Mouse (Mus musculus) left cerebral cortex, adult 8-10 months (tissue): ENCODE measurements around the gene Mmaa. TPM values are rescaled to one million over a fixed set of nuclear protein-coding genes. Genes with fewer than 3 reads are reported as not detected.

ENCODE experiments used
- DNase-seq, 2 experiments: peaks; one replicate each; pipeline ENCODE4 v3.0.0; 2022; ENCODE audit warnings: low spot score in 2 of 2
- total RNA-seq, 4 experiments: library from RNA; stranded (reverse); gene quantifications; 2 replicates each; pipeline ENCODE4 v1.2.4; 2022

The Mmaa gene
- total RNA-seq, 4 experiments from 2014 or later = 20.1 to 23.6 (median 22.1) TPM

DNA sequence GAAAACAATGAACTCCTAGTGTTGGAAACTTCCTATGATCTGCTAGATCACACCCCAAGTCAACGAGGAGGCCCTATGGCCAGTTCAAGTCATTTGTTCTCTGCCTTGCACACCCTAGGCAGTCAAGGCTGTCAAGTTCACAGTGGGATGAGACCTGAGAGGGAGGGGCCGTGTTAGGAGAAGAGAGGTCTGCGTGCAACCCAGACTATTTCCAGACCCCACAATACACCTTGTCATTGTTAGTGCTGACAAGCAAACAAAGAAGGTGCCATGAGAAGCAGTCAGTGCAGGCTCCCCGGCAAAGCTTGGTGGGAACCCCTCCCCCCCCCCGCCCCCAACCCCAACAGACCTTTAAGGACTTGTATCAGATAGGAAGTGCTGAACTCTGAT is 72.0 kb downstream of the Mmaa start:
- DNase-seq = no peak

DNA sequence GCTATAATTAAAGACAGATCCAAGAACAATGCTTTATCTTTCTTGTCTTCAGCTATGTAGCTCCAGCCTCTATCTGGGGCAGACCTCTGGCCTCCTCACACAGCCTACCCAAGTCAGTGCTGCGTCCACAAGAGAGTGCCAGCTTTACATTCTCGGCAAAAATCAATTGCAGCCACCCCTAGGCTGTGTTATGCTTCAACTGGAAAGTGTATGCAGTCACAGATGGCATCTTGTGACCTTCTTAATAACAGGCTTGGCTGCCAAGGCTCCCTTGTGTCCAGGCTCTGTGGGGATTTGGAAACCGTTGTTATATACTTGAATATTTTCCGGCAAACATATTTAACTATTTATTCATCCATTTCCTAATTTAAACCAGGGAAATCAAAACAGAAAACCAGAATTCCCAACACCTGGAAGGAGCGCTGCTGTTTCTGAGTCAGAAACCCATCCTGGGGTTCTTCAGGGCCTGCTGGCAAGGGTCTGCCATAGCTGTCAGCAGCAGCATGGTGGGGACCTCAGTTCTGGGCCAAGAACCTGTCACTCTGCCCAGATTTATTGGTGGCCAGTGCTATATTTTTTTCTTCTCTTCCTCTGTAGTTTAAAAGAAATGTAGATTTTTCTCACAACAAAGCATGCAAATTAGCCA is 72.5 kb downstream of the Mmaa start:
- no peak for DNase-seq

Other genes starting within 250 kb of the Mmaa start
- not detected for gene 1700011L22Rik, start 46.4 kb downstream of the Mmaa start, total RNA-seq
- gene Smad1, start 104.6 kb upstream of the Mmaa start, total RNA-seq = 10 to 100 TPM; 31.1 to 36.5 (median 32.2) TPM